Mouse (Mus musculus) cerebellum, adult 9-11 months (tissue): ENCODE data around the gene Tcte2.

ENCODE experiments used
- DNase-seq: peaks from one replicate; pipeline ENCODE4 v3.0.0; 2022

The Tcte2 gene

GRCm38 (mm10) chr17:13744824-13745223 lies 16.8 kb downstream of the Tcte2 start:
- DNase-seq, result peak; percentile 44

- no peak for DNase-seq
Measured at GRCm38 (mm10) chr17:13744219-13744618, 17.4 kb downstream of the Tcte2 start.

GRCm38 (mm10) chr17:13743709-13744079 lies 17.9 kb downstream of the Tcte2 start:
- no peak for DNase-seq

DNA sequence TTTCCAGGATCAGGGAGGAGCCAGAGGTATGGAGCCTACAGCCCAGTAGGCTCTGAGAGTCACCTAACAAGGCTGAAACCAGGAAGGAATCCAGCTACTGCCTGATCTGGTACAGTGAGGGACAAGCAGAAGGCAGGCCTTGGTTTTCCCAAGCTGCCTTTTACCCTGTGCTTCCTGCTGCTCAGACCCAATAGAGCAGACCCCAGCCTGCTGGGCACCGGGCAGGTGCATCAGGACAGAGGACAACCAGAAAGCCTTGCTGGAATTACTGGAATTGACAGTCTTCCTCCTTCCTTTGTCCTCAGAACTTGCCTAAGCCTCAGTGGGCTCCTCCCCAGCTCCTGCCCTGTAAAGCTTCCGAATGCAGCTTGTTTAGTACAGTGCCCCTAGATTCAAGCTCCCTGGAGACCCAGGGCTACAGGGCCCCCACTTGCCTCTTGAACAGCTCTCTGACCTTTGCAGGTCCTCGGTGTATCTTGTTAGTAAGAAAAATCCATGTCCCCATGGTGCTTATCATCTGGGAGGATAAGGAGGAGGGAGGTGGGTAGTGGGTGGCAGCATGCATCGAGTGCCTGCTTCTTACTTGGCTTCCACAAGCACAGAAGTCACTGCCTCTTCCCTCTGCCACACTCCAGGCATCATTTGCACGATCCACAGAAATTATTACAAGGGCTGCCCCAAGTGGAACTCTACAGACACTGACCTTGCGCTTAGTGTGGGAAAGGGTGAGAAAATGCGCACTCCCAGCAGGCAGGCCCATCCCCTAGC lies 18.5 kb downstream of the Tcte2 start:
- no peak for DNase-seq

DNA sequence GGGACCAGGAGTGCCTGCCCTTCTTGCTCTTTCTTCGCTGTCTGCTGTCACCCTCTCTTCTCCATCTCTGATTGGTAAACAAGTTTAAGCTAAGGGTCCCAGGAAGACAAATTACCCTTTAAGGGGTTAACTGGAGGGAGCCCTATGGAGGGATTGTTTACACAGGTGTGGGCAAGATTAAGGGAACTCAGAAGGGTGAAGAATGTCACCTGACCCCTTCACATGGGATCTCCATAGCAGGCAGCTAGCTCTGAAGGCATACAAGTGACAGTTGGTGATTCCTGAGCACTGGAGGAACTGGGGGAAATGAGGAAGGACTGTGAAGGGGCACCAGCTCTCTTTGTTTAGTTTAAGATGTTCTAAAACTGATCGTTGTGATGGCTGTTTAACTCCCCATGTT lies 19.3 kb downstream of the Tcte2 start:
- no peak for DNase-seq

- no peak for DNase-seq
Measured at GRCm38 (mm10) chr17:13741611-13742010, 20.0 kb downstream of the Tcte2 start.

- no peak for DNase-seq
Measured at GRCm38 (mm10) chr17:13740796-13741195, 20.8 kb downstream of the Tcte2 start.

- no peak for DNase-seq
Measured at GRCm38 (mm10) chr17:13739981-13740380, 21.6 kb downstream of the Tcte2 start.

- DNase-seq, result no peak
Measured at GRCm38 (mm10) chr17:13738916-13739315, 22.7 kb downstream of the Tcte2 start.

- DNase-seq, result no peak
Measured at GRCm38 (mm10) chr17:13738121-13738776, 23.4 kb downstream of the Tcte2 start.

DNA sequence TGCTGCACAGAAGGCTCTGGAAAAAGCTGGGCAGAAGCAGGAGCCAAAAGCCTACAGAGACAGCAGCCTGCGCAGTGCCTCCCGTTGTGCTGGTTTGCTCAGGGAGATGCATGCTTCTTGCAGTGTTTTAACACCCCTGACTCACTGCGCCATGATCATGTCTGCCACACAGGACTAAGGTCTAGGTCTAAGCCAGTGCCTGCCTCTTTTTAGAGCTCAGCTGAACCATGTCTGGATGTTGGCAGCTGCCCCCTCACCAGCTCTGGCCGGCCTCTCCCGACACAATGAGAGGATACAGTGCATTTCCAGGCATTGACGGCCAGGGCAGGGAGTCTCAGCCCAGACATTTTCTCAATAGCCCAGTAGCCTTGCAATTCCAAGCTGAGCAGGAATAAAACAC lies 24.3 kb downstream of the Tcte2 start:
- peak; percentile 38 for DNase-seq

DNA sequence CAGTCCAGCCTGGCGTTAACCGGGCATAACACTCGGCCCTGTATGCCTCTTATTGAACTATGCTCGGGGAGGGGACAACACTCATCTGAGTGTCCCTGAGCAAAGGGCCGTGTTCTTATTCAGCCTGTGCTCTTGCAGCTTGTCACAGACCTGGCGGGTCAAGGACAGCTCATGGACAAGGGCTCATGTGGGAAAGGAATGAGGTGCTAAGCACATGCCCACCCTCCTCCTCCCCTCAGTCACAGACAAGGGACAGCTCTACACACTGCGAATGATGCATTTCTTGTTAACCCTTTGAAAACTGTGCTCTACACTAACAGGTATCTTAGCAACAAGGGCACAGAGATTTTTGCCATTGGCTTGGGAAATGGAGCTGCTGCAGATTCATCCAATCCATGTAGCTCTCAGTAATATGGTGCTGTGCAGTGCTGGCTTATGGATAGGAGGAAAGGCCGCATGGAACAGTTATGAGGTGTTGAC lies 25.8 kb downstream of the Tcte2 start:
- no peak for DNase-seq

DNA sequence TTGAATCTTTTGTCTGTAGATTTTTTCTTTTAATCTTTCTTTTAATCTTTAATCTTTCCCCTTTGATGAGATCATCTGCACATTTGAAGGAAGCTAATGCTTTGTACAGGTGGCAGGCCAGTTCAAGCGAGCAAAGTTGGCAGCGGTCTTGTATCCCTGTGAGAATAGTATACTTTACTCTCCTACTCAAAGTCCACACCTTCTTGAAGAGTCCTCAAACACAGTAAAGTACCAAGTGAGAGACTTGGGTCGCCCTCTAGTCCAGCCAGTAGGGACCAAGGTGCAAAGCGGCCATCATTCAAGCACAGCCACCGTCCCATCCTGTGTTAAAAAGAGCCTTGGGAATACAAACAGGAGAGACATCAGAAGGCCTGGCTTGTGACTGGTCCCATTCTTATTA lies 26.6 kb downstream of the Tcte2 start:
- DNase-seq, result no peak

GRCm38 (mm10) chr17:13733971-13734370 lies 27.7 kb downstream of the Tcte2 start:
- DNase-seq, result no peak

GRCm38 (mm10) chr17:13732685-13733084 lies 28.9 kb downstream of the Tcte2 start:
- DNase-seq, result no peak

GRCm38 (mm10) chr17:13731727-13732112 lies 29.9 kb downstream of the Tcte2 start:
- no peak for DNase-seq

- no peak for DNase-seq
Measured at GRCm38 (mm10) chr17:13730980-13731726, 30.5 kb downstream of the Tcte2 start.

DNA sequence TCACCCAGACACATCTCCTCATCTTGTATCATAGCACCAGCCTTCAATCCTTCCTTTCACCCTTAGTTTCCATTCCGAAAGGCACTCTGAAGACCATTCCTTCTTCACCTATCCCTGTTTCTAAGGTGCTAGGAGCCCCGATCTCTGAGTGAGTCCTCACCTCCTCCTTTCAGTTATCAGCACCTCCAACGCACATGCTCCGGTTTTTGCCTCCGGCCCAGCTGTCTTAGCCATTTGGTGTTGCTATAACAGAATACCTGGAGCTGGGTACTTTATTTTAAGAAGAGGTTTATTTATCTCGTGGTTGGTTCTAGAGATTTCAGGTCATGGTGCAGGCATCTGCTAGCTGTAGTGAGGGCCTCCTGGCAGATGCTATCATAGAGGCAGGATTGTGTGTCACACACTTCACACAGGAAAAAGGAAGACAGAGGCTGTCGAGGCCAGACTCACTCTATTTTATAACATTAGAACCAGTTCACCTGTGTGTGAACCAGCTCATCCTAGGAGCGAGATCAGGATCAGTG lies 34.7 kb downstream of the Tcte2 start:
- DNase-seq, result no peak

DNA sequence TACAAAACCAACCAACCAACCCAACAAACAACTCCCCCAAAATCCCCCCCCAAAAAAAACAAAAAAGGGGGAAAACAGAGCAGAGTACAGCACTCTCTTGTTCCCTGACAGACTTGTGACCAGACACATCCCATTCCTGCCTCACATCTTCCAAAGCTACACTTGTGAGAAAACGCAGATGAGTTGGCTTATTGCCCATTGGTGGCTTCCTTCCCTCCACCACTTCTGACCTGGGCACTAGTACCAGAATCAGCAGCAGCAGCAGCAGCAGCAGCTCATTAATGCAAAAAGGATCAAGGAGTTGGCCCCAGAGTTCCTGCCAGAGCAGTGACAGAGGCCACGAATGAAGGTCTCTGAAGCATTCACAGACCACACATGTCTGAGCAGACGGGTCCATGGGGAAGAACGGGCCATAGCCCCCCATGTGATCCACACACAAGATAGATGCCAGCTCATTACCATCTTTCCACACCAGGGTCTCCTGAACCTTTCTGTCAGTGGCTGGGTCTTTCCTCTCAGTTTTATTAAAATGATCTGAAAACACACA lies 36.5 kb downstream of the Tcte2 start:
- no peak for DNase-seq

DNA sequence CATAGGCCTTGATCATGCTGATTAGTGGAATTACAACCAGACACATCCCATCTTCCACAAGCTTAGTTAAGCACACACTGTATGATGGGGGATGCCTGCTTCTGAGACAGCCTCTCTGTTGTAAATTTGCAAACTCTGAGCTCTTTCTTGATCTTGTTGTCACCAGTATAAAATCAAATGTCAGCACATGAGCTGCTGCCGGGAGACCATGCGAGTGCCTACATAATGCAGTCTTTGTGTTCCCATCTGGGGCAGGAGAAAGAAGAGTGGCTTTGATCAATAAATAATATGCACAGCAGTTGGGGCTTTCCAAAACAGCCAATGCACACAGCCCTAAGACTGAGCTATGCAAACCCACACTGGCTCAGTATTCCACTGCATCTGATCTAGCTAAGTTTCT lies 39.2 kb downstream of the Tcte2 start:
- DNase-seq, result no peak

- DNase-seq, result no peak
Measured at GRCm38 (mm10) chr17:13721372-13721771, 40.3 kb downstream of the Tcte2 start.

DNA sequence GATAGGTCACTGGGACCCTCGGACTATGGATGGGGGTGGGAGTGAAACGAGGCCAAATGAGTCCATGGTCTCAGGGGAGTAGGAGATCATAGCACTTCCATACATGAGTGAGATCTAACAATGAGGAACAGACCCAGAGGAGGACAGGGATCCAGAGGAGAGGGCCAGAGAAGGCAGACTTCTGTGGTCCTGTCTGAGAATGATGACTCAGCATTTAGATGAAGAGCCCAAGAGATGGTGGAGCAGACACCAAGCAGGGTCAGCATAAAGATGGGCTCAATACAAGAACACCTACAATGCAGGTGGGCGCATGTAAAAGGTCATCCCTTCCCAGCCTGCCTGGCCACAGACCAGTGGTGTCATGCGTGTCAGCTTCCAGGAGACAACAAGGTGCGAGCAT lies 41.4 kb downstream of the Tcte2 start:
- DNase-seq, result no peak

- no peak for DNase-seq
Measured at GRCm38 (mm10) chr17:13717428-13717827, 44.2 kb downstream of the Tcte2 start.
